Mouse (Mus musculus): ENCODE measurements around the gene Ptma. TPM values are rescaled to one million over a fixed set of nuclear protein-coding genes. Genes with fewer than 3 reads are reported as not detected.

Ptma gene
- polyA plus RNA-seq, 1 experiment from 2014 or later, result 3,239 TPM

DNA sequence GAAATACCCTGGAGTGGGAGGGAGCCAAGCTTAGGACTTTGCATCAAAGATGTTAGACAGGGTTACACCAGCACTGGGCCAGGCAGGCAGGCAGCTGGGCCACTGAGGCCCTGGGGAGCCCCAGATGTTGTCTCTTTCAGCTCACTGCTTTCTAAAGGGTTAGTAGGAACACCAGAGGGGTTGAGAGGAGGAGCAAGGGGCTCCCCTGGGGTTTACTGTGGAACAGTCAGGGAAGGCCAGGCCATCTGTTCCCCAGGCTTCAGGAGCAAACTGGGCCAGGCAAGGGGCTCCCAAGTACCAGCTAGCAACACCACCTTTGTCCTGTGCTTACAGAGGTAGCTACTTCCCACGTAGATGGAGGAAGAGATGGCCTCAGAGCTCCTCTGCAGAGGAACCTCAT is 27.9 kb upstream of the Ptma start:
- Histone ChIP-seq H3K4me3 (no peak overlapping the region), H3K4me1 (peaks cover 39% of the 10 kb centered on the region), H3K9ac (no peak overlapping the region), H3K4me2 (no peak overlapping the region), H3K27ac (0 out of 2 replicates have a peak overlapping the region, but pooled peaks have one; percentile 0), H3K36me3 (ENCODE audit: poor library complexity, severe bottlenecking) (no peaks in the 10 kb centered on the region), H3K9me3 (replicated peaks) (no peaks in the 10 kb centered on the region), H3K27me3 (no peaks in the 10 kb centered on the region)
- no peak for ATAC-seq
- 38% methylated on average over 1 of the region's 1 CpGs for WGBS

DNA sequence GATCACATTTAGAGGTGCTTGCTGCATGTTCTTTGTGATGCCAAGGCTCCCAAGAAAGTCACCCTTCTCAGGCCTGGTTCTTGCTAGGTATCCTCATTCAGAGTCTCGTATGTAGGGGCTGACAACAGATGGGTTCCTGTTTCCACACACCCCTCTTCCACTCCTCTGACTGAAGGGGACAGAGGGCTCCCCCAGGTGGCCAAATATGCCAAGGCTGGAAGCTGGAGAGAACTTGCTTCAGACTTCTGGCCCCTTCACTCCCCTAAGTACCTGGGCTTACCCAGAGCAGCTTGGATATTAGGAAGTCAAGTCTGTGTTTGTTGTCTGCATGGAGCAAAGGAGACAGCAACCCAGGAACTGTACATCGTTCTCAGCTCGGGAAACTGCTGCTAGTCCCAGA is 26.6 kb upstream of the Ptma start:
- H3K27me3 ChIP-seq, result no peaks in the 10 kb centered on the region
- no peak overlapping the region for H3K27ac ChIP-seq
- H3K9ac ChIP-seq, result no peak overlapping the region; the same call in 1 of the 2 replicates
- ATAC-seq, result no peak
- H3K36me3 ChIP-seq (ENCODE audit: poor library complexity, severe bottlenecking), result no peaks in the 10 kb centered on the region
- no peak overlapping the region for H3K4me2 ChIP-seq
- H3K4me1 ChIP-seq, result peaks cover 48% of the 10 kb centered on the region
- no peaks in the 10 kb centered on the region for H3K9me3 ChIP-seq (replicated peaks)
- no peak overlapping the region for H3K4me3 ChIP-seq
- WGBS, result 41% methylated on average over 3 of the region's 3 CpGs

DNA sequence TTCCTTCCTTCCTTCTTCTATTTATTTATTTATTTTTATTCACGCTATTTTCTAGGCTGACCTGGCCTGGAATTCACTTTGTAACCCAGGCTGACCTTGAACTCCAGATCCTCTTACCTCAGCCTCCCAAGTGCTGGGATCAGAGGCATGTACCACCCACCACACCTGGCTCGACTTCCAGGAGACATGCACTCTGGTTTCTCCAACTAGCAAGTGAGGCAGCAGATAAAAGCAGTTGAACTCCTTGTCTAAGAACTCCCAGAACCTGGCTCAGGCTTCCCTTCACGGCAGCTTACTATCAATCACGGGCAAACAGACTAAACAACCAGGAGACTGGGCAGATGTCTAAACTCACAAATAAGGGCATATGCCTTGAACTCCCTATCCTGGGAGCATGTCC is 25.8 kb upstream of the Ptma start:
- ATAC-seq, result no peak
- 80% methylated on average over 4 of the region's 4 CpGs for WGBS
- H3K4me3 ChIP-seq, result no peak overlapping the region
- no peaks in the 10 kb centered on the region for H3K36me3 ChIP-seq (ENCODE audit: poor library complexity, severe bottlenecking)
- no peak overlapping the region for H3K4me2 ChIP-seq
- peaks cover 56% of the 10 kb centered on the region for H3K4me1 ChIP-seq
- H3K27ac ChIP-seq, result peak overlapping the region; percentile 96
- H3K9me3 ChIP-seq (replicated peaks), result no peaks in the 10 kb centered on the region
- no peaks in the 10 kb centered on the region for H3K27me3 ChIP-seq
- no peak overlapping the region for H3K9ac ChIP-seq

DNA sequence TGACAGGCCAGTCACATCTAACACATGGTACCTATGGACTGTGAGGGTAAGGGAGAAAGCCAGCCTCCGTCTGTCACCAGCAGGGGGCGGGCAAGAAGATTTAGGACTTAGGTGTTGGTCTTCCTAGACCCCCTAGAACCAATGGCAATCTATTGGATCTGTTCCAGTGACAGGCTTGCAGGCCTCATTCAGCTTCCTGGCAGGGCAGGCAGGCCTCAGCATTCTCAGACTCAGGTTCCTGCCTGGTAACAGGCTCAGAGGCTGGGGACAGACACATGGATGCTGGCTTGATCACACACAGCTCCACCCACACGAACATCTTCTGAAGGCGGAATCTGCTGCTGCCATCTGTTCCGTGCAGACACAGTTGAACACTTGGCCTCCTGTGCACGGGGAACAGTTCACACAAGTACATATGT is 25.4 kb upstream of the Ptma start:
- Histone ChIP-seq H3K9ac (no peak overlapping the region), H3K4me1 (peaks cover 58% of the 10 kb centered on the region), H3K4me2 (no peak overlapping the region), H3K36me3 (ENCODE audit: poor library complexity, severe bottlenecking) (no peaks in the 10 kb centered on the region), H3K4me3 (no peak overlapping the region), H3K27ac (peak overlapping the region; percentile 96), H3K9me3 (replicated peaks) (no peaks in the 10 kb centered on the region), H3K27me3 (no peaks in the 10 kb centered on the region)
- WGBS, result 28% methylated on average over 6 of the region's 6 CpGs
- ATAC-seq, result peak; percentile 33

DNA sequence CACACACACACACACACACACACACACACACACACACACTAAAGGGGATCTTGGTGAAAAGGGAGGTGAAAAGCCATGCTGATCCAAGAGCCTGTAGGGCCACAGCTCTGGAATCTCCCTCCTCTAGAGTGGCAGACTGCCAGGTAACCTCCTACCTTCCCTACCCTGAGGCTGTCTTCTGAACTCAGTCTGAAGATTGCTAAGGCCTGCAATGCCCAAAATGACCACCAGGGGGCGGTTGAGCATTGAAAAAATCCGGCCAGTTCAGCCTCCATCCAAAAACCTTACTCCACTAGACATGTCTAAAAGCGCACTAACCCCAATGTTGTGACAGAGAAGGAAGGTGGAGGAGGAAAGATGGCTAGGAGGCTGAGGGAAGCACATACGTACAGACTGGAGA is 25.0 kb upstream of the Ptma start:
- Histone ChIP-seq H3K9me3 (replicated peaks) (no peaks in the 10 kb centered on the region), H3K27ac (peak overlapping the region; percentile 96), H3K27me3 (no peaks in the 10 kb centered on the region), H3K4me2 (peak overlapping the region; percentile 29), H3K4me3 (no peak overlapping the region), H3K9ac (no peak overlapping the region), H3K36me3 (ENCODE audit: poor library complexity, severe bottlenecking) (no peaks in the 10 kb centered on the region), H3K4me1 (peaks cover 63% of the 10 kb centered on the region)
- WGBS, result 0% methylated on average over 4 of the region's 4 CpGs
- peak; percentile 22 for ATAC-seq

DNA sequence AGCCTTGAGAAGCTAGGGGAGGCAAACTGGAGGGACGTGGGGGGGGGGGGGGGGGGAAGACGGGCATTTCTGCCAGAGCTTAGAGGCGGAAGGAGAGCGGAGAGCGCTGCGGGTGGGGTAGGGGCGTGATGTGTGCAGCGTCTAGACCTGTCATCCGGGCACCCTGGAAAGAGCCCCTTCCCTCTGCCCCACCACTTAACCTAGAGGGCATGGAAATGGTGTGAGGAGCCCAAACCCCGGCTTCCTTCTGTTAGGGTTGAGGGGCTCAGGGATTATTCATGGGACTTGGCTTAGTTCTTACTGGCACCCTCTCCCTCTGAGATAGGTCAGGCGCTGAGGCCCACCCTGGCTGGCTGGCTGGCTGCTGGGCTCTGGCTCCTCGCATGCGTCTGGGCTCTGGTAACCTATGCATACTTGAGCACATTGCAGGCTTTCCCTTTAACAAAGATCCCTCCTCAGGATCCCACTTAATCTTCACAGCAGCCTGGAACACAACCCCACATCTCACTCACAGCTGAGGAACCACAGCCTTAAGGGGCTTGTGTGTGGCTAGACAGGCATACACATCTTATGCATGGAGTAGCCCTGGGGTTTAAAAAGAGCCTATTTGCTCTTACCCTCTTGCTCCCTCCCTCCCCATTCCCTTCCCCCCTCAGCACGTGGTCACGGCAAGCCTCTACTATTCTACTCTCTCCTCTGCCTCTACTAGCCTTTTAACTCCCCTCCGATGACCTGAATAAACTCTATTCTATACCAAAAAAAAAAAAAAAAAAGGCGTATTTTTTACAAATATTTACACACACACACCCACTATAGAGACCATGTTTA is 24.1 kb upstream of the Ptma start:
- peak overlapping the region; percentile 75 for H3K4me2 ChIP-seq
- no peaks in the 10 kb centered on the region for H3K27me3 ChIP-seq
- peaks cover 66% of the 10 kb centered on the region for H3K4me1 ChIP-seq
- H3K9me3 ChIP-seq (replicated peaks), result no peaks in the 10 kb centered on the region
- WGBS, result 7% methylated on average over 8 of the region's 17 CpGs
- no peaks in the 10 kb centered on the region for H3K36me3 ChIP-seq (ENCODE audit: poor library complexity, severe bottlenecking)
- H3K4me3 ChIP-seq, result 0 out of 2 replicates have a peak overlapping the region, but pooled peaks have one; percentile 1
- no peak for ATAC-seq
- H3K27ac ChIP-seq, result peak overlapping the region; percentile 96
- peak overlapping the region; percentile 37; the same call in 1 of the 2 replicates for H3K9ac ChIP-seq

DNA sequence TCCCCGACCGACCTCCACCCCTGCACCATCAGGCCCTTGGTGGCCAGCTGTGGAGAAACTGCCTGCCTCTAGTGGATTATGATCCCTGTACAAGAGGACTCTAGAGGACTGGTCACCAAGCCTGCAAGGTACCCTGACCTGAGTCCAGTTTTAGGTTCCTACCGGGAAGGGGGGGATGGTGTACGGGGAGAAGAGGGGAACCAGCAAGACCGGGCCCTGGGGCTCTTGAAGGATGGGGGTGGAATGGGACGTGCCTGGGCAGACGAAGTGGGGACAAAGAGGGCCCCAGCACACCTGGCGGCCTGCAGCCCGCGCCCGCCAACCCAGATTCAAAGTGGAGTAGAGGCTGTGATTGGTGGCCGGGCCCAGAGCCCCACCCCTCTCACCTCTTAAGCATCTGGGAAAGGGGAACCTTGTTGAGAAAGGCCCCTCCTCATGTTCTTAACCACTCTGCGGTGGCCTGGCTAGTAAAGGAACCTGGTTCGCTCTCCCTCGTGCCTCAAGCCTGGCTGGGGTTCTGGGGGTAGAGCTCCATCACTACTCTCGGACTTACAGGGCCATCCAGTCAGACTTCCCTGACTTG is 23.3 kb upstream of the Ptma start:
- H3K9me3 ChIP-seq (replicated peaks), result no peaks in the 10 kb centered on the region
- peak overlapping the region; percentile 75 for H3K4me2 ChIP-seq
- H3K27ac ChIP-seq, result peak overlapping the region; percentile 96
- peak overlapping the region; percentile 44 for H3K4me3 ChIP-seq
- peak; percentile 1; the same call in 1 of the 2 replicates for ATAC-seq
- H3K4me1 ChIP-seq, result peaks cover 66% of the 10 kb centered on the region
- WGBS, result 10% methylated on average over 16 of the region's 16 CpGs
- H3K36me3 ChIP-seq (ENCODE audit: poor library complexity, severe bottlenecking), result no peaks in the 10 kb centered on the region
- H3K27me3 ChIP-seq, result no peaks in the 10 kb centered on the region
- H3K9ac ChIP-seq, result peak overlapping the region; percentile 81

DNA sequence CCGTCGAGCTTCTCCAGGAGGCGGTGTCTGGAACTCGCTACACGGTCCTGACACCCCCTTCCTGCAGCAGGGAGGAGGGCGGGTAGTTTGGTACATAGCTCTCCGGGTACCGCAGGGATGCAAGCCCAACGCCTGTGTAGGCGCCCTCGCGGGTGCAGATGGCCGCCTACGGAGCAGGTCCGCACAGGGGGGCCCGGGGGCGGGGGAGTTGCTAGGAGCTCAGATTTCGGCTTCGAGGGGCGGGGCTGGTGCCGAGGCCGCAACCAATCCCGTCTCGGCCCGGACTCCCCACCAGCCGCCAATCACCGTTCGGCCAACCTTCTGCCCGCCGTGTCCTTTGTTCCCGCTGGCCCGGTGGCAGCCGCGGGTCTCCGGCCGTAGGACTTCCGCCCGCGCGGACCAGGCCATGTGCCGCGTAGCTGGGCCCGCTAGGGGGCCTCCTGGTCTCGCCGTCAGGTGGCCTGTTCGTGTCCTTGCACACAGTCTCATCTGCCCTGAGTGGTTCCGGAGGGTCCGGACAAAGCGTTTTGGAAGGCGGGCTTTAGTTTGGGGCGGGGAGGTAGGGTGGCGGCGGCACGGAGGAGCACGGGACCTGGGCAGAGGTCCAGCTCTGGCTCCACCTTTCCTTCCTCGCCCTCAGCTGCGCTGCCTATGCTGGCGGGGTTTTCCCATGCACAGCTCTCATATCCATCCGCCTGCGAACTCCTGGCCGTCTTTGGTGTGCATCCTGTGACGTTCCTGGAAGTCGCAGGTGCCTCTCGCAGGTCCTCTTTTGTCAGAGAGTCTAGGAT is 22.4 kb upstream of the Ptma start:
- peaks cover 65% of the 10 kb centered on the region for H3K4me1 ChIP-seq

DNA sequence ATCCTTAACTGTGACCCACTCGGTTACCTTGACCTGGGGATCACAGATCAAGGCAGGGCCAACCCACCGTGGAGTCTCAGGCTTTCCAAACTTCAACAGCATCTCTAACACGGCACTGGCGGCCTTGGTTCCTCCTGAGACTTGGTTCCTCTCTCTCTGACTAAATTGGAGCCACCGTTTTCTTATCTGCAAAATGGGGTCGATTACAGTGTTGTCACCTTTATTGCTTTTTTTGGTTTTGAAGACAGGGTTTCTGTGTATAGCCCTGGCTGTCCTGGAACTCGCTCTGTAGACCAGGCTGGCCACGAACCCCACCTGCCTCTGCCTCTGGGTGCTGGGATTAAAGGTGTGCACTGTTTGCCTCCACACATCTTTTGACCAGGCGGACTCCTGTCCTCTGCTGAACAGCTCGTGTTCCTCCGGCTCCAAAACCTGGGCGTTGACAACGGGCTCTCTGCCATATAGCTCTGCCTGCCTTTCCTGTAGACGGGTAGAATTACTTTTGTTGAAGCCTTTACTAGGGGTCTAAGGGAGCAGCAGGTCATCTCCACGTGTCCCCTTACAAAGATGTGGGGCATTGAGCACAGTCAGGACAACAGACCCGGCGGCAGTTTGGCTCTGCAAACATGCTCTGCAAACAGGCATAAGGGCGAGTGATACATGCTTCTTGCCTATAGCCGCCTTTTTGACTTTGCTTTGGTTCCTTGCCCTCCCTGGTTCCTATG is 21.7 kb upstream of the Ptma start:
- H3K4me2 ChIP-seq, result peak overlapping the region; percentile 75
- H3K27ac ChIP-seq, result peak overlapping the region; percentile 96
- peak overlapping the region; percentile 44 for H3K4me3 ChIP-seq
- peak overlapping the region; percentile 81 for H3K9ac ChIP-seq
- ATAC-seq, result no peak
- 14% methylated on average over 19 of the region's 19 CpGs for WGBS
- no peaks in the 10 kb centered on the region for H3K27me3 ChIP-seq
- peaks cover 68% of the 10 kb centered on the region for H3K4me1 ChIP-seq
- no peaks in the 10 kb centered on the region for H3K9me3 ChIP-seq (replicated peaks)
- H3K36me3 ChIP-seq (ENCODE audit: poor library complexity, severe bottlenecking), result no peaks in the 10 kb centered on the region

More for the DNA sequence above, 22.4 kb upstream of the Ptma start:
- peak overlapping the region; percentile 75 for H3K4me2 ChIP-seq
- peak overlapping the region; percentile 96 for H3K27ac ChIP-seq
- H3K27me3 ChIP-seq, result no peaks in the 10 kb centered on the region
- WGBS, result under 1% methylated on average over 64 of the region's 64 CpGs
- peak; percentile 84 for ATAC-seq
- H3K9ac ChIP-seq, result peak overlapping the region; percentile 81
- H3K4me3 ChIP-seq, result peak overlapping the region; percentile 44
- H3K36me3 ChIP-seq (ENCODE audit: poor library complexity, severe bottlenecking), result no peaks in the 10 kb centered on the region
- no peaks in the 10 kb centered on the region for H3K9me3 ChIP-seq (replicated peaks)

DNA sequence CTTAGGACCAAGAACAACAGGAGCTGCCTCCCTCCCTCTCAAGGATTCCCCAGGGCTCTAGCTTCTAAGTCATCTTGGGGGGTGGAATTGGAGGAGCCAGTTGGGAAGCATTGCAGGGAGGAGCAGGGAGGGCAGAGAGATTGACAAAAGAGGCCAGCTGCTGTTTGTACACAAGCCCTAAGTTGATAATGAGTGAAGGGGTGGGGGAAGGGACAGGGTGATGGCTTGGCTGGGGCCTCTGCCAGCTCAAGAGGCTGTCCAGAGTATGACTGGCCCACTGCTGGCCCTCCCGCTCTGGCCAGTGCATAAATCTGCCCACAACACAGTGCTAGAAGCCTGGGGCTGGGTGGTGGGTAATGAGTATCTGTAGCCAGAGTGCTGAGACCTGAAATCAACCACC is 21.1 kb upstream of the Ptma start:
- H3K9ac ChIP-seq, result peak overlapping the region; percentile 81

DNA sequence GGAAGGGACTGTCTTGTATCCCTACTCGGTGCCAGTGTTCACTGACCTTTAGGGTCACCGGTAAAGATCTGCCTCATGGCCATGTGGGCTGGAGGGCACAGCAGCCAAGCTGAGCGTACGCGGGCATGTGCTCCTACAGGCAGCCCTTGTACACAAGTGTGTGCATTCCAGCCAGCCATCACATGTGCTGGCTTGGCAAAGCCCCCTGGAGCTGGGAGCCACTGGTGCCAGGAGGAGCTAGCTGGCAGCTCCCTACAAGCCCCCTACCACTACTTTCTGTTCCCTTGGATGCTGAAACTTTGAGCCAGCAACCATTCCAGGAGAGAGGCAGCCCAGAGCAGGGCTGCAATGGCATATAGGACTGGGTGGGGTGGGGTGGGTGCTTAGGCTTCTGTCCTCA is 20.1 kb upstream of the Ptma start:
- Histone ChIP-seq H3K4me3 (no peak overlapping the region), H3K9ac (no peak overlapping the region), H3K4me1 (peaks cover 63% of the 10 kb centered on the region), H3K36me3 (ENCODE audit: poor library complexity, severe bottlenecking) (no peaks in the 10 kb centered on the region), H3K9me3 (replicated peaks) (no peaks in the 10 kb centered on the region), H3K27ac (peak overlapping the region; percentile 61), H3K4me2 (no peak overlapping the region), H3K27me3 (no peaks in the 10 kb centered on the region)
- ATAC-seq, result no peak
- WGBS, result 68% methylated on average over 5 of the region's 5 CpGs

More for the DNA sequence above, 21.1 kb upstream of the Ptma start:
- Histone ChIP-seq H3K4me3 (peak overlapping the region; percentile 44; the same call in 1 of the 2 replicates), H3K27me3 (no peaks in the 10 kb centered on the region), H3K4me1 (peaks cover 64% of the 10 kb centered on the region), H3K4me2 (peak overlapping the region; percentile 75), H3K9me3 (replicated peaks) (no peaks in the 10 kb centered on the region), H3K27ac (peak overlapping the region; percentile 96), H3K36me3 (ENCODE audit: poor library complexity, severe bottlenecking) (no peaks in the 10 kb centered on the region)
- ATAC-seq, result no peak
- 38% methylated on average over 1 of the region's 1 CpGs for WGBS

Measured in forebrain, embryonic 13.5 days (tissue).